Mouse (Mus musculus) ES-Bruce4 (cell line): ENCODE data around the gene Nfe2. TPM values are rescaled to one million over a fixed set of nuclear protein-coding genes. Genes with fewer than 3 reads are reported as not detected.
A peak's percentile ranks its signal among the peaks of the same experiment; 100 is the strongest.

Experiments used
- H3K27ac ChIP-seq: 2 replicates; pipeline ENCODE4 v1.5.1; 2012; ENCODE audit warnings: low read length, inconsistent platforms; ENCODE audit not compliant: insufficient read depth
- H3K27me3 ChIP-seq: 2 replicates; pipeline ENCODE4 v1.6.1; 2012; ENCODE audit warnings: mild to moderate bottlenecking, low read length, inconsistent platforms; ENCODE audit not compliant: control insufficient read depth, poor library complexity, insufficient read depth, severe bottlenecking
- H3K36me3 ChIP-seq: 2 replicates; pipeline ENCODE4 v1.6.1; 2012; ENCODE audit warnings: inconsistent platforms, mild to moderate bottlenecking, low read length, moderate library complexity; ENCODE audit not compliant: control insufficient read depth, poor library complexity, insufficient read depth, severe bottlenecking
- H3K4me1 ChIP-seq: one replicate; pipeline ENCODE4 v1.8.1; 2011; ENCODE audit warnings: low read length; ENCODE audit not compliant: control insufficient read depth, insufficient read depth
- H3K4me3 ChIP-seq: 2 replicates; pipeline ENCODE4 v1.5.1; 2011; ENCODE audit warnings: low read depth, mild to moderate bottlenecking, low read length
- H3K9ac ChIP-seq: 2 replicates; pipeline ENCODE4 v1.6.1; 2012; ENCODE audit warnings: low read depth, mild to moderate bottlenecking, inconsistent platforms; ENCODE audit not compliant: poor library complexity, severe bottlenecking
- H3K9me3 ChIP-seq: replicated peaks from 2 replicates; pipeline ENCODE4 v1.6.1; 2012; ENCODE audit warnings: mild to moderate bottlenecking, low read length, inconsistent platforms; ENCODE audit not compliant: control insufficient read depth, poor library complexity, insufficient read depth, severe bottlenecking
- CTCF ChIP-seq: IDR thresholded peaks from one replicate; pipeline ENCODE4 v1.8.1; 2011; ENCODE audit warnings: low read depth, low read length
- EP300 ChIP-seq: IDR thresholded peaks from 2 replicates; pipeline ENCODE4 v1.6.1; 2011; ENCODE audit warnings: low read depth, low read length; ENCODE audit not compliant: insufficient read depth
- POLR2A ChIP-seq: IDR thresholded peaks from one replicate; pipeline ENCODE4 v1.8.1; 2011; ENCODE audit warnings: low read length; ENCODE audit not compliant: insufficient read depth
- polyA plus RNA-seq: library from polyadenylated mRNA; stranded (reverse); fragments of >200 nt; gene quantifications from 2 replicates; pipeline ENCODE4 v1.2.4, GENCODE M21; 2011; ENCODE audit warnings: low read depth; ENCODE audit not compliant: missing spikeins, insufficient read depth, insufficient read length

Nfe2 gene
- polyA plus RNA-seq, 1 experiment: not detected

GRCm38 (mm10) chr15:103221386-103221785 lies 36.8 kb downstream of the Nfe2 start:
- Histone ChIP-seq H3K4me3 (no peak overlapping the region), H3K9ac (no peak overlapping the region), H3K36me3 (peaks cover 13% of the 10 kb centered on the region), H3K27ac (no peak overlapping the region), H3K9me3 (no peaks in the 10 kb centered on the region), H3K4me1 (no peaks in the 10 kb centered on the region), H3K27me3 (no peaks in the 10 kb centered on the region)
- no peak for TF ChIP-seq CTCF
- no peak for TF ChIP-seq EP300

GRCm38 (mm10) chr15:103220785-103221184 lies 37.4 kb downstream of the Nfe2 start:
- H3K4me3 ChIP-seq: no peak overlapping the region
- no peak for TF ChIP-seq POLR2A
- no peak for TF ChIP-seq EP300
- TF ChIP-seq CTCF: no peak
- no peaks in the 10 kb centered on the region for H3K4me1 ChIP-seq
- no peak overlapping the region for H3K9ac ChIP-seq
- H3K36me3 ChIP-seq: peaks cover 13% of the 10 kb centered on the region
- H3K27ac ChIP-seq: peak overlapping the region; percentile 44
- no peaks in the 10 kb centered on the region for H3K27me3 ChIP-seq
- H3K9me3 ChIP-seq: no peaks in the 10 kb centered on the region

- Histone ChIP-seq H3K9ac (peak overlapping the region; percentile 69; the same call in 1 of the 2 replicates), H3K36me3 (peaks cover 28% of the 10 kb centered on the region), H3K27me3 (no peaks in the 10 kb centered on the region), H3K9me3 (no peaks in the 10 kb centered on the region), H3K4me3 (peak overlapping the region; percentile 34; the same call in 1 of the 2 replicates), H3K4me1 (no peaks in the 10 kb centered on the region), H3K27ac (peak overlapping the region; percentile 100)
- TF ChIP-seq POLR2A: peak; percentile 19
- TF ChIP-seq CTCF: no peak
- peak; percentile 69 for TF ChIP-seq EP300
Measured at GRCm38 (mm10) chr15:103216052-103216451, 42.2 kb downstream of the Nfe2 start.

- Histone ChIP-seq H3K27me3 (no peaks in the 10 kb centered on the region), H3K36me3 (peaks cover 29% of the 10 kb centered on the region), H3K9me3 (no peaks in the 10 kb centered on the region), H3K4me3 (peak overlapping the region; percentile 58), H3K4me1 (peaks cover 3% of the 10 kb centered on the region), H3K27ac (peak overlapping the region; percentile 100), H3K9ac (peak overlapping the region; percentile 76)
- TF ChIP-seq EP300 (peak; percentile 94), CTCF (no peak), POLR2A (no peak)
Measured at GRCm38 (mm10) chr15:103214971-103215907, 43.0 kb downstream of the Nfe2 start.

GRCm38 (mm10) chr15:103214149-103214548 lies 44.1 kb downstream of the Nfe2 start:
- Histone ChIP-seq H3K27ac (peak overlapping the region; percentile 98), H3K4me1 (peaks cover 3% of the 10 kb centered on the region), H3K9ac (peak overlapping the region; percentile 76)

GRCm38 (mm10) chr15:103205156-103205555 lies 53.0 kb downstream of the Nfe2 start:
- no peak for TF ChIP-seq CTCF
- no peak for TF ChIP-seq EP300
- no peak for TF ChIP-seq POLR2A
- Histone ChIP-seq H3K27me3 (no peaks in the 10 kb centered on the region), H3K9me3 (no peaks in the 10 kb centered on the region), H3K4me3 (no peak overlapping the region), H3K4me1 (no peaks in the 10 kb centered on the region), H3K36me3 (peaks cover 69% of the 10 kb centered on the region), H3K9ac (no peak overlapping the region), H3K27ac (no peak overlapping the region)

More at GRCm38 (mm10) chr15:103214149-103214548, 44.1 kb downstream of the Nfe2 start:
- TF ChIP-seq CTCF (no peak), EP300 (no peak), POLR2A (no peak)
- Histone ChIP-seq H3K9me3 (no peaks in the 10 kb centered on the region), H3K36me3 (peaks cover 27% of the 10 kb centered on the region), H3K4me3 (peak overlapping the region; percentile 30; the same call in 1 of the 2 replicates), H3K27me3 (no peaks in the 10 kb centered on the region)
